15 mouse cellular contexts compared by ENCODE assay signal in the genomic region with DNA sequence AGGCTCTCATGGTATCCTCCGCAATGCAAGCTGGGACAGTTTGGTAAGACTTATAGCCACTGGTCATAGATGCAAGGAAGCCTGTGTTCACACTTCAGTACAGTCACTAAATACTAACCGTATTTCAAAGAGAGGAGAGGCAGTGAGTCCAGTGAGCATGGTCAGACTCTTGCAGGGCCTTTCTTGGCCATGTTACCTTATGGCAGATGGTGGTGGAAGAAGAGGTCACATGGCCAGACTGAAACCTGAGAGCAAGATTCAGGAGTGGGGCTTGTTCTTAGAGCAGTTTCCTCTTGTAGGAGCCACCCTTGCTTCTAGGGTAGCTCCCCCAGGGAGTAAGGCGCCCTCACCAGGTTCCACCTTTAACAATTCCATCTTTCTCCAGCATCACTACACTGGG.
DNase-seq lines count a peak whose midpoint lies in the region.
"Had no signal": no experiment of that assay in that cellular context is flagged by ENCODE, and none has a peak within 500 bp of the region (broad histone marks: within the 10 kb centered on the region; RNA-seq: fewer than 3 reads in every experiment).

No protein-coding gene starts in this region.

- peak; percentile 11 to 16 for DNase-seq in cerebellum, adult 18-20 months
- no peak for DNase-seq in cerebellum, adult 8-10 months
- peak; percentile 56 to 61 for DNase-seq in cerebellum, postnatal 10 days
- DNase-seq in cerebellum, adult 9-11 months, result no peak
- peak; percentile 11 for DNase-seq in brain, adult 2 months (ENCODE audit: low read depth, low spot score)
- peak; percentile 46 to 50 for DNase-seq in cerebellum, postnatal 25 days
- DNase-seq in left cerebral cortex, postnatal 14 days (ENCODE audit: low spot score in 2 of 2), result no peak
- DNase-seq: adrenal gland, postnatal 10 days; adrenal gland, postnatal 36 days; B cell, adult 2 months; embryo, embryonic 11 days; gastrocnemius, postnatal 10 days; gastrocnemius, postnatal 36 days; heart, postnatal 10 days; kidney, adult 2 months had no signal

- intact Hi-C loops in left cerebral cortex, postnatal 14 days (cut with DNase I), result no loop called here

Comparison
In these comparisons a context has a peak if more than half of its experiments do, and no peak if none do; other contexts are left out.
1. DNase-seq: peak in cerebellum, adult 18-20 months (2 of 2), cerebellum, postnatal 10 days (2 of 2), brain, adult 2 months (single experiment) and cerebellum, postnatal 25 days (2 of 2); none in cerebellum, adult 8-10 months (single experiment), cerebellum, adult 9-11 months (single experiment) and left cerebral cortex, postnatal 14 days (0 of 2).